Mouse (Mus musculus): Measurements from ENCODE around the gene Pip4k2a. TPM values are rescaled to one million over a fixed set of nuclear protein-coding genes. Genes with fewer than 3 reads are reported as not detected.

Pip4k2a gene
- total RNA-seq, 2 experiments from 2014 or later = 47.9 to 54.1 TPM

GRCm38 (mm10) chr2:18856461-18856860 is 141.5 kb downstream of the Pip4k2a start:
- DNase-seq (ENCODE audit: extremely low spot score in 1 of 2, low spot score in 1 of 2) = no peak

GRCm38 (mm10) chr2:18855246-18855645 is 142.7 kb downstream of the Pip4k2a start:
- DNase-seq (ENCODE audit: extremely low spot score in 1 of 2, low spot score in 1 of 2) = no peak

GRCm38 (mm10) chr2:18853345-18853744 is 144.6 kb downstream of the Pip4k2a start:
- no peak for DNase-seq (ENCODE audit: extremely low spot score in 1 of 2, low spot score in 1 of 2)

GRCm38 (mm10) chr2:18850657-18851056 is 147.3 kb downstream of the Pip4k2a start:
- DNase-seq (ENCODE audit: extremely low spot score in 1 of 2, low spot score in 1 of 2) = no peak

- DNase-seq (ENCODE audit: extremely low spot score in 1 of 2, low spot score in 1 of 2) = no peak
Observed at GRCm38 (mm10) chr2:18848074-18848629, 149.8 kb downstream of the Pip4k2a start.

GRCm38 (mm10) chr2:18842527-18842926 is 155.4 kb downstream of the Pip4k2a start:
- no peak for DNase-seq (ENCODE audit: extremely low spot score in 1 of 2, low spot score in 1 of 2)

GRCm38 (mm10) chr2:18841051-18841450 is 156.9 kb downstream of the Pip4k2a start:
- DNase-seq (ENCODE audit: extremely low spot score in 1 of 2, low spot score in 1 of 2) = no peak

GRCm38 (mm10) chr2:18839532-18839931 is 158.4 kb downstream of the Pip4k2a start:
- no peak for DNase-seq (ENCODE audit: extremely low spot score in 1 of 2, low spot score in 1 of 2)

- DNase-seq (ENCODE audit: extremely low spot score in 1 of 2, low spot score in 1 of 2) = no peak
Observed at GRCm38 (mm10) chr2:18835266-18835908, 162.5 kb downstream of the Pip4k2a start.

GRCm38 (mm10) chr2:18833024-18833590 is 164.8 kb downstream of the Pip4k2a start:
- DNase-seq (ENCODE audit: extremely low spot score in 1 of 2, low spot score in 1 of 2) = no peak

- DNase-seq (ENCODE audit: extremely low spot score in 1 of 2, low spot score in 1 of 2) = no peak
Observed at GRCm38 (mm10) chr2:18831031-18831774, 166.7 kb downstream of the Pip4k2a start.

GRCm38 (mm10) chr2:18822711-18823110 is 175.2 kb downstream of the Pip4k2a start:
- DNase-seq (ENCODE audit: extremely low spot score in 1 of 2, low spot score in 1 of 2) = no peak

GRCm38 (mm10) chr2:18821451-18822379 is 176.2 kb downstream of the Pip4k2a start:
- no peak for DNase-seq (ENCODE audit: extremely low spot score in 1 of 2, low spot score in 1 of 2)

GRCm38 (mm10) chr2:18819520-18819919 is 178.4 kb downstream of the Pip4k2a start:
- no peak for DNase-seq (ENCODE audit: extremely low spot score in 1 of 2, low spot score in 1 of 2)

- DNase-seq (ENCODE audit: extremely low spot score in 1 of 2, low spot score in 1 of 2) = no peak
Observed at GRCm38 (mm10) chr2:18816036-18816435, 181.9 kb downstream of the Pip4k2a start.

- no peak for DNase-seq (ENCODE audit: extremely low spot score in 1 of 2, low spot score in 1 of 2)
Observed at GRCm38 (mm10) chr2:18815336-18815965, 182.5 kb downstream of the Pip4k2a start.

- DNase-seq (ENCODE audit: extremely low spot score in 1 of 2, low spot score in 1 of 2) = no peak
Observed at GRCm38 (mm10) chr2:18814447-18814804, 183.5 kb downstream of the Pip4k2a start.

GRCm38 (mm10) chr2:18813683-18814446 is 184.1 kb downstream of the Pip4k2a start:
- DNase-seq (ENCODE audit: extremely low spot score in 1 of 2, low spot score in 1 of 2) = no peak

GRCm38 (mm10) chr2:18807961-18808360 is 190.0 kb downstream of the Pip4k2a start:
- DNase-seq (ENCODE audit: extremely low spot score in 1 of 2, low spot score in 1 of 2) = no peak

Data from layer of hippocampus, postnatal 25 days (tissue).